Mouse (Mus musculus): ENCODE results near the gene Scd3.
"Not testable (repeated sequence)": the region's sequence is repeated elsewhere in the genome, so short reads cannot be mapped to it uniquely, and the experiment has no call there.

The Scd3 gene

DNA sequence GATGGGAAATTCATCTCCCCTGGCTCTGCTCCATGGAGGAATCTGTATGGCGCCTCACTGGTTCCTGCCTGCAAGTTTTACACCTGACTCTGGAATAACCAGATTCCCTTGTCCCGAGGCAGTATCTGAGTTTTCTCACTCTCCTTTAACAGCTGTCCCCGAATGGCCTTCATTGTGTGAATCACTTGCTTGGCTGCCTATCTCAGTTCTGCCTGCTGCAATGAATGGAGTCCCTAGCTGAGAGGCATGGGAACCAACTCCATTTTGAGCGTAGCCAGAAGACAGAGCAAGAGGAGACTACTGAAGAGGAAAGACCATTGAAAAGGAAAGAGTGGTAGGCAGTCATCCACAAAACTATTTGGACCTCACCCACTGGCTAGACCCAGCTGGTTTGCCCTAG, 70.6 kb downstream of the Scd3 start:
- DNase-seq (ENCODE audit: low read depth), result no peak

DNA sequence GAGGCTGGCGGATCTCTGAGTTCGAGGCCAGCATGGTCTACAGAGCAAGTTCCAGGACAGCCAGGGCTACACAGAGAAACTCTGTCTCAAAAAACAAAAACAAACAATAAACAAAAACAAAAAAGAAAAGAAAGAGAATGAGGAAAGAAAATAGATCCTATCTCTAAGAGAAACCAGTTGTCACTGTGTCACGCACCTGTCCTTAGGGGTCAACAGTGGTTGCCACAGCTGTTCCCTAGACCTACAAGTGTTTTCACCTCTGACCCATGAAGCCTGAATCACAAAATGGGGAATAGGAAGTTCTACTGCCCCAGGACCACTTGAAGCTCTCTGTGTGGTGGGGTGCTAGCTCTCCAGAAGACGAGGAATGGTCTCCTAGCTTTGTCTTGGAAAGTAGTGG, 71.4 kb downstream of the Scd3 start:
- no peak for DNase-seq (ENCODE audit: low read depth)

DNA sequence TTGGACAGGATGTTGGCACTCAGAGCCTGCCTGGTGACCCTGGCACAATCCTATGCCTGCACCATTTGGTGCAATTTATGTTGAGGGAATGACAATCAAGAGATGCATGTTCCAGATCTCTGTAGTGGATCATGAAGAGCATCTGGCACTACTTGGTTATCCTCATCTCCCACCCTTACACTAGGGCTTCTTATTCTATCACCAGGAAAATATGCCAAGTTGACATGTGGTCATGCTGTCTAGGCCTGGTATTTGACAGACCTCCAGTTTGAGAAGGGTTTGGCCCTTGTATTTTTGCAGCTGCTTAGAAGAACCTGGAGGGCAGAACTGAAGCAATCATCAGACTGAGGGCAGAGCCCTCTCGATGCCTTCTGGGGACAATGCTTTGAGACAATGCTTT, 72.3 kb downstream of the Scd3 start:
- DNase-seq (ENCODE audit: low read depth), result no peak

DNA sequence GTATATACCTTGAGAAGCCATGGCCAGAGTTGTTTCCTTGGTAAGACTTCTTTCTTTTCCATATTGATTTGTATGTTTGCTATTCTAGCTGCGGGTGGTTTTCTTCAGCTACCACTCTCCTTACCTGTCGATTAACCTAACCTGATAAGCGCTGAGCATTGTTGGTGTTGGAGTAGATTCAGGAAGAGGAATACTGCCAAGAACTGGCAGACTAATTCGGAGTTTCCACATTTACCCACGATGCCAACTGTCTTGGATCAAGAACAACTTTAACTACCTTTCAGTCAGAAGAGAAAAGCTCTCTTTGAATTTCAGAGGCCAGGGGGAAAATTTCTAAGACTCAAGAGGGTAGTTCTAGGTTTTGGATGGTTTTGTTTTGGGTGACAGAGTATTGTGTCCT, 73.8 kb downstream of the Scd3 start:
- DNase-seq (ENCODE audit: low read depth), result no peak

DNA sequence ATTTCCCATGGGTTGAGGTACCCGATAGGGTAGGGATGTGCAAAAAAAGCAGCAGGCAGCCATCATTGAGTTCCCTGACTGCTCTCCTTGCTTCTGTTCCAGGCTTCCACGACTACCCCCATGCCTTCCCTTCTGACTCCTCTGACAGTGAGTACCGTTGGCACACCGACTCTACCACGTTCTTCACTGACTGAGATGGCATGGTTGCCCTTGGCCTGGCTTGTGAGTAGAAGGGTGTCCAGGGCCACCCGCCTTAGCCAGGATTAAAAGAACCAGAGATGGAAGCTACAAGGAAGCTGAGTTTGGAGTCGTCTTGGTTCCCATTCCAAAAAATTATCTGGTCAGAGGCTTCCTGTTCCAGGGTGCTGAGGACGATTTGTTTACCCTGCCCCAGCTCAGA, 74.9 kb downstream of the Scd3 start:
- no peak for DNase-seq (ENCODE audit: low read depth)

DNA sequence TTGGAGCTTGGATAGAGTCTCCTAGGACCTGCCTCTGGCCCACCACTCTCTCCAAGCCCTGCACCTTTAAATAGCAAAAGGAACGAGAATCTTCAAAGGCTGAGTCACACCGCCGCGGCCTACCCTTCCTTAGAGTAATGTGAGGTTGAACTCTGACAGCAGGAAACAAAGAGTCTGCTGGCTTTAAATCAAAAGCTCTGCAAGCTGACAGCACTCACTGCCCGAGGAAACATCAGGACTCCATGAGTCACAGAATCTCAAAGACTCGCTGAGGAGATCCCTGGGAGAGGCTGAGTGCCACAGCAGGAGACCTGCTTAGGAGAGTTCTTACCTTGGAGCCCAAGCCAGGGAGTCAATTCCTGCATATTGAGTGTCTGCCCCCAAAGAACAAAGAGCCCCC, 77.7 kb downstream of the Scd3 start:
- peak; percentile 84 for DNase-seq (ENCODE audit: low read depth)

DNA sequence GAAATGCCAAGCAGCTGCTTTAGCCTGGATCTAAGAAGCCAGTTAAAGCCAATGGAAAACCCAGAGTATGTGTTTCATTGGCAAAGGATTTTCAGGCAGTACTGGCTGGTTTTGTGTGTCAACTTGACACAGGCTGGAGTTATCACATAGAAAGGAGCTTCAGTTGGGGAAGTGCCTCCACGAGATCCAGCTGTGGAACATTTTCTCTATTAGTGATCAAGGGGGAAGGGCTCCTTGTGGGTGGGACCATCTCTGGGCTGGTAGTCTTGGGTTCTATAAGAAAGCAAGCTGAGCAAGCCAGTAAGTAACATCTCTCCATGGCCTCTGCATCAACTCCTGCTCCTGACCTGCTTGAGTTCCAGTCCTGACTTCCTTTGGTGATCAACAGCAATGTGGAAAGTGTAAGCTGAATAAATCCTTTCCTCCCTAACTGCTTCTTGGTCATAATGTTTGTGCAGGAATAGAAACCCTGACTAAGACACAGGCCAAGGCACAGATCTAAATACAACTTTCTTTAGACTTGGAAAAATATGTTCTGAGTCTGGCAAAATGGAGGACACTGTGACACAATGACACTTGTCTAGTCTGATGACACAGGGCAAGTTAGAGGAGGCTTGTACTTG, 78.9 kb downstream of the Scd3 start:
- not testable (repeated sequence) for DNase-seq (ENCODE audit: low read depth)

DNA sequence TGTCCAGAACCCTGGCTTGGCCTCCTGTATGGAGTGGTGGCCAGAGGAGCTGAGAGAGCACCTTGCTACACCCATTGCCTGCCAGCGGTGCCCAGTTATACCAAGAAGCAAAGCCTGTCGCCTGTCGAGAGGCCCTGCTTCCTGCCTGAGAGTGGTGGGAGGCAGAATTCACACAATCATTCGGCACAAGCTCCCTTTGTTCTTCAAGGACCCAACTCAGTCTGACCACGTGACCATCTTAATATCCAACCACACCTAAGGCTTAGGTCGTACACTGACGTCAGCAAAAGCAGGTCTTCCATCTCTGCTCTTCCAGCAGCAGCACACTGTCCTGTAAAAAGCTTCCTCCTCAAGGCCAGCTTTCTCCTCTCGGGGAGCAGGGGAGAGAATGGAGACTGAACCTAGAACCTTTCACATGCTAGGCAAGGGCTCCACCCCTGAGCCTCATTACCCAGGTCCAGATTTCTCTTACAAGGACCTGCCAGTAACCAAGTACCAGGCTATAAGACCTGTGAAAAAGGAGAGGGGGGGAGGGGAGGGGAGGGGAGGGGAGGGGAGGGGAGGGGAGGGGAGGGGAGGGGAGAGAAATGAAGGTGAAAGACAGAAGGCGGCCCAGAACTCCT, 79.6 kb downstream of the Scd3 start:
- peak; percentile 76 for DNase-seq (ENCODE audit: low read depth)

DNA sequence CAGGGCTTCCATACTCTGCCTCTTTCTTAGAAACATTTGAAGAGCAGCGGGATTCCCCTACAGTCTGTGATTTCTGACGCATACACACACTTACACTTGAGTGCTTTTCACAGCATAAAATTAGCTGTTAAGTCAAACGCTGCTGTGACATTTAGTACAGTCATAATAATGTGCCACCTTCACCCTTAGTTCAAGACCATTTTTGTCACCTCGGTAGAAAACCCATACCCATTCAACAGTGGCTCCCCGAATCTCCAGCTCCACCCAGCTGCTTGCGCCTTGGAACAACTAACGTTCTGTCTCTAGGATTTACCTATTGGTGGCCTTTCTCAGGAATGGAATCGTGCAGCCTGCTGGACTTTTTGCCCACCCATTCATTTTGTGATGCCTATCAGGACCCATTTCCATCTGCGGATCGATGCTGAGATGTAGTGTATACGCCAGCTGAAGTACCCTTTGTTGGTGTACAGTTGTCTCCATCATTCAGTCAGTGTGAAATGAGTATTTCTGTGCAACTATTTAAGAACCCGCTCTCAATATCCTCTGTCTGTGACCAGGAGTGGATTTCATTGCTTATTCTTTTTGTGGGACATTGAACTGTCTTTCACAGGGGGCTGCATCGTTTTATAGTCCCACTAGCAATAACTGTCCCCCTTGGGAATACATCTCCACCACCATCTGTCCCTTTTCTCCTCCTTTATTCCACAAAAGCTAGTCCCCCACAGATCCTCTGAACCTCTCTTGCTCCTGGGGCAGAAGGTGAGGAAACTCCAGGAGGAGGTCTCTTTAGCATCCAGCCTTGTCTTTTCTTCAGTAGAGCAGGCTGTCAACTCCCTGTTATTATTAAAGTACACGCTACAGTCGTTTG, 80.3 kb downstream of the Scd3 start:
- DNase-seq (ENCODE audit: low read depth), result peak; percentile 81

DNA sequence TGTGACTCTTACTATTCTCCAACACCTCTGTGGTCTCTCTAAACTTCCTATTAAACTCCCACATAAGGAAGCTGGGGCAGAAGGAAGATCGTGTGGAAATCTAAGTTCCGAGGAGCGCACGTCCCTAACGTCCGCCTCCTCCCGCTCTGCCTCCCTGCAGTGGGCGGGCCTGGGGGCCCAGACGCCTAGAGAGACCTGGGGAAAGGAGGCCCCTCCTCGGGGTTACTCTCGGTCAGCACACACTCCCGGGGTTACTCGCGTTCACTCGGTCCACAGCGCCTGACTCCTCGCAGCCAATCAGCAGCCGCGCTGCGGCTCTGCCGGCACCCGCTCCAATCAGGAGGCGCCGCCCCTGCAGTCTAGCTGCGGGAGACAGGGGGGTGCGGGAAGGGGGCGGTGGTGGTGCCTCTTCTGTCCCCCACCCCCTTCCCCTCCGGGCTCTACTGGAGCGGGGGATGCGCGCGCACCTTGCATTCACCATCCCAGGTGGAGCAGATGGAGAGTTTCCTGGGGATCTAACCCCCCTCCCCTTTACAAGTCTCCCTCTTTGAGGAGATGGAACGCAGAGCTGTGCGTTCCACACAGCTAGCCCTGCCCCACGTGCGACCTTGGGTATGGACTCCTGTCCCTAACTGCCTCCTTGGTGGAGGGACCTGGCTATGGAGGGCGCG, 81.1 kb downstream of the Scd3 start:
- DNase-seq (ENCODE audit: low read depth), result peak; percentile 94

DNA sequence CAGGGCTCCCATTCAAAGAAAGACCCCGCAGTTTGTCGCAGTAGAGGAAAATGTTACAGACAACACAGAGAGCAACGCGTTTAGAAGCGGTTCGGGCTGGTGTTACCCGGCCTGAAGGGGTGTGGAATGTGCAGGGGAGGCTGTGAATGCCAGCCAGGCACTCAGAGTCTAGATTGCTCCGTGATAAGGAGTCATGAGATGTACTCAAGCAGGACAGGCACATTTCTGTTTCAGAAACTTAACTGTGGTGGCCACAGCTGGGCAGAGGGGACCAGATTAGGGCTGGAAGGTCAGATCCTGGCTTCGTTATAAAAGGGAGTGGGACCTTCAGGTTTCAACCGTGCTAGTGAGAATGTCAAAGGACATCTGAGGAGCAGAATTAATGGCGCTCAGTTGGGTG, 81.7 kb downstream of the Scd3 start:
- DNase-seq (ENCODE audit: low read depth), result no peak

DNA sequence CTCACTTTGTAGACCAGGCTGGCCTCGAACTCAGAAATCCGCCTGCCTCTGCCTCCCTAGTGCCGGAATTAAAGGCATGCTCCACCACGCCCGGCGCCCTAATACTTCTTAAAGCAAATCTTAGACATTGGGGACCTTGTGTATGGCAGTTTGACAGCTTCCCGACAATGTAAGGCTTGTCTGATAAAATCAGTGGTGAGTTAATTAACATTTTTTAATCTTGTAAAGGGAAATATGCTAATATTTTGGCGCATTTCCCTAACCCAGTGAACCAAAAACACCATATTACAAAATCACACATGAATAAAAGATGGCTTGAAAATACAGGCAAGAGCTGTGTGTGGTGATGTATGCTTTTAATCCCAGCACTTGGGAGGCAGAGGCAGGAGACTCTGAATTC, 82.5 kb downstream of the Scd3 start:
- no peak for DNase-seq (ENCODE audit: low read depth)

DNA sequence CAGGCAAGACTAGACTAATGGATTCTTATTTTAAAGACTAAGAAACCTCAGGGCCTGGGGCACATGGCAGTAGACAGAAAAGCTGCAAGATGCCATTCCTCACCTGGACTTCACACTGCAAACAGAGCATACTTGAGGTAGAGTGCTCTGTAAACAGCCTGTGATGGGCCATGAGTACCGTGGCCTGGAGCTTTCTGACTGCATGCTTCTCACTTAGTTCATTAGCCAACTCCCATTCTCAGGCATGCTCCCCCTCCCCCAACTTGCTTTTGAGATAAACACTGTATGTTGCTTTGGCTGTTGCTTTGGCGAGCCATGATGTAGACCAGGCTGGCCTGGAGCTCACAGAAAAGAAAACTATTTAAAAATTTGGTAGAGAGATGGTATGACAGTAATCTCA, 83.0 kb downstream of the Scd3 start:
- no peak for DNase-seq (ENCODE audit: low read depth)

DNA sequence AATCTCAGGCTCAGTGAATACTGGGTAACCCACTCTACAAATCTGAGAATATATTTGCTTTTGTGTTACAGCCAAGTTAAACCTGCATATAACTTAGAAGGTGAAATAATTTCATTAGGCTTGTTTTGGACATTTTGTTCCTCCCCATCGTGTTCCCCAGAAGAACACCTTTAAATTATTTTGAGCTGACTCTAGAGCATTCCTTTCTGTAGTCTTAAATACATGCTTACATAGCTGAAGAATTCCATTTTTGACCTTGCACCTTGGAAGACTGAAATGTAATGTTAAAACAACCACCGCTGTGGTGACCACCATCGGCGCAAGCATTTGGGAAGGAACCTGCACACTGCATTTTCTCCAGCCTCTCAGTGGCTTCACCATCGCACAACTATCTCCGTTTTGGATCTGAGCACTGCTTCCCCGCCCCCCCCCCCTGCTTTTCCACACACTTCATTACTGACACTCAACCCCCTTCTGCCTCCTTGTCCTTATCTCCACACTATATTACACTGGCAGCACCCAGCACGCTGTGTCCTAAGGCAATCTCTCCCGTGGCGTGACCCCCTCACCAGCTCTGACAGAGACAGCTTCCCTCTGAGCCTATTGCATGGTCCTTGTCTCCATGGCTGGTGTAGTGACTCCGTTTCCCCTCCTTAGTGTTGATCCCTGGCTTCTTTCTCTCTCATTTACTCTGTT, 84.5 kb downstream of the Scd3 start:
- no peak for DNase-seq (ENCODE audit: low read depth)

DNA sequence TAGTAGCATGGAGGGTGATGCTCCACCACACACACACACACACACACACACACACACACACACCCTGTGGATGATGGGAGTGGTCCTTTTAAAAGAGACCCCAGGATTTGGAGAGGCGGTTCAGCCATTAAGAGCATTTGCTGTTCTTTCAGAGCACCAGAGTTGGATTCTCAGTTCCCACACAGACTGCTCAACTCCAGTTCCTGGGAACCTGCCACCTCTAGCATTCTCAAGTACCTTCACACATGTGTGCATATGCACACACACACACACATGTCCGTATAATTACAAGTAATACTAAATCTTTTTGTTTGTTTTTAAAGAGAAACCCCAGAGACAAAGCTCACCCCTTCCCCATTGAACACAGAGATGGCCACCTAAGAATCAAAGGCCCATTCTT, 89.0 kb downstream of the Scd3 start:
- no peak for DNase-seq (ENCODE audit: low read depth)

DNA sequence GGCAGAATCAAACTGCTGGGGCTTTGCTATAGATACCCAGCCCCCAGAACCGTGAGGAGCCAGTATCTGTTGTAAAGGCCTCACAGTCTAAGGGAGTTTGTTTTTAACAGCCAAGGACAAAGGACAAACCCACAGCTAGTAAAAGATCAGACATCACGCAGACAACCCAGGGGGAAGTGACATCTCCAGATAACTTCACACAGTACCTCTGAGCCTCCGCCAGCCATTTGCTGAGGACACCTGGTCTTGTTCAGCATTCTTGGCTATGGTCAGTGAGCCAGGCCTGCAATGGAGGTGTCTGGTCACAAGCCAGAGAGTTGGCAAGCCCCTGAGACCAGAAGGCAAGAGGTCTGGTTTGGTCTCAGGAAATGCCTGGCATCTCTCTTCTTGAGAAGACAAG, 89.4 kb downstream of the Scd3 start:
- peak; percentile 22 for DNase-seq (ENCODE audit: low read depth)

DNA sequence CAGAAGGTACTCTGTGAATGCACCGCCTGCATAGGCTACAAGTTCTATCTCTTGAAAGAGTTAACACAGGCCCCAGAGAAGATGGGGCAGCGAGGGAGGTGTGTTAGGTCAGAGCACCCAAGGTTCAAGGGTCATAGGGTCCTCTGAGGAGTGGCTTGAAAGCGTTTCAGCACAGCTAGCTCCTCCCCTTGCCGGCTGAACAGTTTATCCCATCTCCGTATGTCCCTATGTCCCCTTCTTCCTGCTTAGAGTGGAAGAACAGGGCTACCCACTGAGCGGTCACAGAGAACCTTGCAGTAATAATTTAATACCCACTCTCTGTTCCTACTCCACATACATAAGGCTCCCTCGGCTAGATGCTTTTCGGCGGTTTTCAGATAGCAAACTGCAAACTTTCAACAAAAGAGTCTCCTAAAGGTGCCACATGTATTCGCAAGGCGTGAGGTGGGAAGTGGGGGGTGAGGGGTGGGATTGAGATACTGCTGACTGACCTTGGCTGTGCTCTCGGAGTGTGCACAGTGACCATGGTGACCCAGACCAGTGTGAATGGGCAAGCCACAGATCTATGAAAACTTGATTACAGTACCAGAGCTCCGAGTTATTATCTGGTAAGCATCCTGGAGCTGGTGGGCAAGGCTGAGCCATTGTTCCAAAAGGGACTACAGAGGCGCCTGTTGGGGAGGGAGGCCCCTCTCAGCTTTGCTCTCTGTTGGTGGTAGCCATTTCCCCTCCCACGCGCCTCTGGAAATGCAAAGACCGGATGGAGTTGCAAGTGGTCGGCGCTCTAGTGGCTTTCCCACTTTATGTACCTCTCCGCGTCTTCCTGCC, 90.1 kb downstream of the Scd3 start, which contains the start of gene Scd2:
Gene Scd2, plus strand, starts transcription at position 734 of the 828 bp plus-strand sequence.
- DNase-seq (ENCODE audit: low read depth), result peak; percentile 61
